Mouse (Mus musculus) CH12.LX (cell line): ENCODE data around the gene Gm10130. TPM values are rescaled to one million over a fixed set of nuclear protein-coding genes. Genes with fewer than 3 reads are reported as not detected.
"Not testable (repeated sequence)": the region's sequence is repeated elsewhere in the genome, so short reads cannot be mapped to it uniquely, and the experiment has no call there.

ENCODE experiments used
- DNase-seq: peaks from one replicate; pipeline ENCODE4 v3.0.0-alpha.2; 2013; ENCODE audit errors: extremely low read depth
- H3K27ac ChIP-seq: 2 replicates; pipeline ENCODE4 v1.5.1; 2012; ENCODE audit warnings: low read depth, mild to moderate bottlenecking, control low read depth, moderate library complexity; ENCODE audit not compliant: insufficient read depth
- H3K27me3 ChIP-seq: replicated peaks from 2 replicates; pipeline ENCODE3; 2012; ENCODE audit warnings: inconsistent platforms
- H3K36me3 ChIP-seq, 2 experiments: replicated peaks in 1 of 2; 2 replicates each; pipeline versions ENCODE3 to v1.6.1; 2012; ENCODE audit warnings: inconsistent platforms in 1 of 2, low read length in 1 of 2, mild to moderate bottlenecking in 1 of 2, mixed read lengths in 1 of 2, moderate library complexity in 1 of 2; ENCODE audit not compliant: control insufficient read depth in 1 of 2, insufficient read depth in 1 of 2
- H3K4me1 ChIP-seq, 2 experiments: 2 replicates each; pipeline ENCODE4 v1.6.1; 2012; ENCODE audit warnings: inconsistent platforms in 1 of 2, moderate library complexity in 1 of 2; ENCODE audit not compliant: insufficient read depth in 2 of 2, control insufficient read depth in 1 of 2
- H3K4me2 ChIP-seq: 2 replicates; pipeline ENCODE4 v1.6.1; 2012; ENCODE audit warnings: low read depth, mild to moderate bottlenecking, control low read depth; ENCODE audit not compliant: poor library complexity, insufficient read depth, severe bottlenecking
- H3K4me3 ChIP-seq, 3 experiments: fragments of 150-350 bp in 1 of 3; sonication (generic) in 1 of 3; replicated peaks in 1 of 3; 2 replicates each; pipeline versions ENCODE3 to v1.5.1; 2011 to 2012; ENCODE audit warnings: low read depth in 2 of 3, low read length in 2 of 3, mild to moderate bottlenecking in 2 of 3, moderate library complexity in 2 of 3, control low read depth in 1 of 3, improper control_type of control experiment in 1 of 3, inconsistent platforms in 1 of 3, mixed read lengths in 1 of 3; ENCODE audit not compliant: poor library complexity in 1 of 3
- H3K79me2 ChIP-seq: replicated peaks from 2 replicates; pipeline ENCODE4 v1.6.1; 2012; ENCODE audit warnings: mild to moderate bottlenecking, moderate library complexity; ENCODE audit not compliant: control insufficient read depth, poor library complexity, insufficient read depth, severe bottlenecking; ENCODE audit errors: extremely low read depth
- H3K9ac ChIP-seq: 2 replicates; pipeline ENCODE4 v1.6.1; 2012; ENCODE audit warnings: low read depth, mild to moderate bottlenecking, control low read depth, moderate library complexity; ENCODE audit not compliant: insufficient read depth
- H3K9me3 ChIP-seq: replicated peaks from 2 replicates; pipeline ENCODE3; 2012; ENCODE audit warnings: low read length, inconsistent platforms, mixed read lengths
- CHD2 ChIP-seq: IDR thresholded peaks from 2 replicates; pipeline ENCODE4 v1.6.1; 2011; ENCODE audit warnings: low read length, improper control_type of control experiment
- ELF1 ChIP-seq: IDR thresholded peaks from 2 replicates; pipeline ENCODE4 v1.6.1; 2014; ENCODE audit warnings: low read depth, mild to moderate bottlenecking, inconsistent platforms, low read length, improper control_type of control experiment
- HCFC1 ChIP-seq: IDR thresholded peaks from 2 replicates; pipeline ENCODE4 v1.6.1; 2012; ENCODE audit warnings: low read depth, mild to moderate bottlenecking, inconsistent platforms, low read length, improper control_type of control experiment
- IRF4 ChIP-seq: IDR thresholded peaks from 2 replicates; pipeline ENCODE4 v1.6.1; 2014; ENCODE audit warnings: low read depth, mild to moderate bottlenecking, inconsistent platforms, low read length, improper control_type of control experiment
- KAT2A ChIP-seq: IDR thresholded peaks from 2 replicates; pipeline ENCODE4 v1.6.1; 2012; ENCODE audit warnings: low read length, improper control_type of control experiment, inconsistent platforms; ENCODE audit not compliant: insufficient replicate concordance
- MAZ ChIP-seq: IDR thresholded peaks from 2 replicates; pipeline ENCODE4 v1.6.1; 2012; ENCODE audit warnings: low read depth, mild to moderate bottlenecking, inconsistent platforms, low read length, improper control_type of control experiment, moderate library complexity
- MEF2A ChIP-seq: IDR thresholded peaks from 2 replicates; pipeline ENCODE4 v1.6.1; 2014; ENCODE audit warnings: low read depth, mild to moderate bottlenecking, inconsistent platforms, low read length, improper control_type of control experiment, borderline replicate concordance
- MYC ChIP-seq: IDR thresholded peaks from 2 replicates; pipeline ENCODE4 v1.6.1; 2011; ENCODE audit warnings: low read depth, mild to moderate bottlenecking, improper control_type of control experiment, low read length
- NELFE ChIP-seq: IDR thresholded peaks from 2 replicates; pipeline ENCODE4 v1.6.1; 2011; ENCODE audit warnings: low read depth, low read length, improper control_type of control experiment
- POLR2A ChIP-seq: IDR thresholded peaks from 2 replicates; pipeline ENCODE4 v1.6.1; 2011; ENCODE audit warnings: low read depth, mild to moderate bottlenecking, improper control_type of control experiment, low read length
- POLR2AphosphoS2 ChIP-seq: IDR thresholded peaks from 2 replicates; pipeline ENCODE4 v1.6.1; 2011; ENCODE audit warnings: low read depth, low read length, improper control_type of control experiment
- RAD21 ChIP-seq: IDR thresholded peaks from 2 replicates; pipeline ENCODE4 v1.6.1; 2011; ENCODE audit warnings: low read depth, mild to moderate bottlenecking, low read length, improper control_type of control experiment, moderate library complexity
- TBP ChIP-seq: conservative IDR thresholded peaks from 2 replicates; pipeline ENCODE4 v1.6.1; 2011; ENCODE audit warnings: low read depth, low read length, improper control_type of control experiment
- TCF12 ChIP-seq: IDR thresholded peaks from 2 replicates; pipeline ENCODE4 v1.6.1; 2014; ENCODE audit warnings: low read depth, mild to moderate bottlenecking, inconsistent platforms, low read length, improper control_type of control experiment
- ZMIZ1 ChIP-seq: IDR thresholded peaks from 2 replicates; pipeline ENCODE4 v1.6.1; 2012; ENCODE audit warnings: low read depth, mild to moderate bottlenecking, inconsistent platforms, low read length, improper control_type of control experiment
- dilution Hi-C: fragments of 300-500 bp; cut with MboI; formaldehyde crosslinking; loops from 2 replicates; pipeline ENCODE4 v1.14.3; 2020; ENCODE audit warnings: low sequenced_read_pairs; ENCODE audit not compliant: extremely low pct_unique_long_range_greater_than_20kb, extremely low pct_ligation_motif_present
- in situ Hi-C: fragments of 300-500 bp; cut with MboI; formaldehyde crosslinking; loops from 3 replicates; pipeline ENCODE4 v1.14.3; 2019; ENCODE audit warnings: low sequenced_read_pairs, low pct_ligation_motif_present, low pct_unique_long_range_greater_than_20kb, mixed read lengths
- polyA plus RNA-seq: library from polyadenylated mRNA; unstranded; fragments of >175 nt; gene quantifications from 2 replicates; pipeline ENCODE4 v1.2.1, GENCODE M21; 2012; ENCODE audit warnings: low read depth; ENCODE audit not compliant: insufficient read length
- total RNA-seq, 2 experiments: library from RNA; depleted of rRNA; stranded (reverse); fragments of 300-350 nt in 1 of 2; fragments of >200 nt in 1 of 2; gene quantifications; 2 replicates each; pipeline ENCODE4 v1.2.3; 2012 to 2014

Gene Gm10130
- total and polyA plus RNA-seq, 3 experiments, result 1.8 to 9.8 TPM; not detected in 1

DNA sequence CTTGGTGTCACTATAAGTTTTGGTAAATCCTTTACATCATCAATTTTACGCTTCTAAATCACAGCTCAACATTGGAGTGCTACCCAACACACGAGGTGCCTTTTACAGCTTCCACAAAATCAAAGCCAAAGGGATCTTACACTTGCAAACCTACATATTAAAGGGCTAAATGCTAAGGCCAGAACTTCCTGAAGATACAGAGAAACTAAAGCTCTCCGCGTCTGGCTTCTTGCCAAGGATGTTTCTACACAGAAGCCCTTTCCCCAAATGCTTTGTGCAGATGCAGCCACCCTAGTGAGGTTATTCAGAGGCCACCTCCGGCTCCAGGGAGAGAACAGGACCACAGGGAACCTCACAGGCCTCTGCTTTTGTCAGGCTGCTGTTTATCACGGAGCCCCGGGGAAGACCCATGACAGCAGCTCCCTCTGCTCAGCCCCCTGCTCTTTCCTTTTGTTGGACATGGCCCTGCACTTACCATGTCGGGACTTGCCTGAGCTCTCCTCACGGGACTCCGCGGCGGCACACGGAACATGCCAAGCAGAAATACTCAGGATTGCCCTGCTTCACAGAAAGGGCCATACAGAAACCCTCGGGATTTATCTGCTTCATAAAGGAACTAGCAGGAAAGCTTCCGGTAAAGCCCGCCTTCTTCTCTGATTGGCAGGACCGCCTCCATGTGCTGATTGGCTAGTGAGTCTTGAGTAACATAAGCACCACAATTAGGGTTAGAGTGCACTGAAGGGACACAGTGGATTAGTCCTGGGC is 38.8 kb downstream of the Gm10130 start, which contains the start of gene 3300002I08Rik:
TSS of gene 3300002I08Rik (minus strand) at position 653 of the 765 bp plus-strand sequence.
- H3K4me1 ChIP-seq, H3K79me2 ChIP-seq, H3K27ac ChIP-seq, H3K27me3 ChIP-seq, H3K36me3 ChIP-seq, in situ Hi-C loops, dilution Hi-C loops, H3K9me3 ChIP-seq: not testable (repeated sequence)
- Histone ChIP-seq H3K4me2 (peak within 1 kb of the TSS; percentile 62; the same call in 1 of the 2 replicates), H3K4me3 (peak within 1 kb of the TSS; percentile 62 to 85 (median 81)), H3K9ac (peak within 1 kb of the TSS; percentile 83)
- TF ChIP-seq IRF4, result peak; percentile 6; the same call in 1 of the 2 replicates
- 0 out of 2 replicates have a peak, but pooled peaks have one; percentile 61 for TF ChIP-seq TCF12
- peak; percentile 77 for TF ChIP-seq TBP
- TF ChIP-seq ZMIZ1, result peak; percentile 36; the same call in 1 of the 2 replicates
- TF ChIP-seq NELFE, result peak; percentile 50; the same call in 1 of the 2 replicates
- TF ChIP-seq ELF1, result peak; percentile 74
- TF ChIP-seq CHD2, result 0 out of 2 replicates have a peak, but pooled peaks have one; percentile 52
- peak; percentile 63 for TF ChIP-seq HCFC1
- peak; percentile 60 for TF ChIP-seq POLR2A
- DNase-seq, result peak; percentile 81

GRCm38 (mm10) chr2:150362878-150363229 is 39.4 kb downstream of the Gm10130 start:
- no peaks in the 10 kb centered on the region for H3K9me3 ChIP-seq
- no peaks in the 10 kb centered on the region for H3K36me3 ChIP-seq
- no peak for DNase-seq
- H3K27me3 ChIP-seq, result peaks cover 5% of the 10 kb centered on the region
- peak overlapping the region; percentile 62 to 85 (median 81) for H3K4me3 ChIP-seq
- H3K79me2 ChIP-seq, result 0 out of 2 replicates have a peak, but pooled peaks cover 2% of the 10 kb centered on the region
- H3K27ac ChIP-seq, result no peak overlapping the region
- peak overlapping the region; percentile 83; the same call in 1 of the 2 replicates for H3K9ac ChIP-seq
- peak overlapping the region; percentile 62; the same call in 1 of the 2 replicates for H3K4me2 ChIP-seq
- TF ChIP-seq IRF4, result 0 out of 2 replicates have a peak, but pooled peaks have one; percentile 0
- no peak for TF ChIP-seq RAD21
- TF ChIP-seq KAT2A, result no peak
- TF ChIP-seq MAZ, result no peak
- no peak for TF ChIP-seq MYC
- TF ChIP-seq POLR2AphosphoS2, result no peak
- 0 out of 2 replicates have a peak, but pooled peaks have one; percentile 8 for TF ChIP-seq MEF2A
- TF ChIP-seq, all 38 proteins: peak for 2
- dilution Hi-C loops (no loop called here), in situ Hi-C loops (no loop called here)
- 0 out of 4 replicates have a peak, but pooled peaks cover 0 to 3% of the 10 kb centered on the region in 2 experiments for H3K4me1 ChIP-seq

DNA sequence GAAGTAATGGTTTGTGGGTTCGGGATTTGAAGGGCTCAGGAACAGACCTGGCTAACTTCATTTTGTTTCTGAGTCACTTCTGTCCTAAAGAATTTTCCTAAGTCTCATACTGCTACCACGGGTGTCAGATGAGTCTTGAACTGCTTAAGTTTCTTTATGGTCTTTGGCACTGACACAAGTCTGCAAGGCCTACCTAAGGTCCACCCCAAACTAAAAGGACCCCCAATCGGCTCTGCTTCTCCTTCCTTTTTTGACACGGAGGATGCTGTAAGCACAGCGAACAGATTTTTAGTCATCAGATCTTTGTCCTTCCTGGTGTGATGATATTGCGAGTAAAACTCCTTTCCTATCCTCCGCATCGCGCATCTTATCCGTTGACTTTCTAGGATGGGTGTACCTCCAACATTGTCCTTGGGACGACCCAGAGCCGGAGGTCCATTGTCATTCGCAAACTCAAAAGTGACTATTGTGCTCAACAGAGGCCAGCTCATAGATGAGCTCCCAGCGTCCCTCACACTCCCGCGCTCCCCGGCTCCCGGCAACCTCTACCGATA is 62.1 kb downstream of the Gm10130 start:
- H3K4me1 ChIP-seq, dilution Hi-C loops, H3K79me2 ChIP-seq, H3K4me3 ChIP-seq, H3K4me2 ChIP-seq, H3K36me3 ChIP-seq, DNase-seq, H3K9me3 ChIP-seq, in situ Hi-C loops, H3K27me3 ChIP-seq, H3K9ac ChIP-seq, H3K27ac ChIP-seq: not testable (repeated sequence)
